Mouse (Mus musculus) hindbrain, postnatal 0 days (tissue): ENCODE results near the gene Tle2. TPM values are rescaled to one million over a fixed set of nuclear protein-coding genes. Genes with fewer than 3 reads are reported as not detected.
A peak's percentile ranks its signal among the peaks of the same experiment; 100 is the strongest.

ENCODE experiments used
- ATAC-seq: fragments of 200-750 bp; cut with Nextera tagmentation; 2 replicates; pipeline ENCODE4 v1.8.0; 2017; ENCODE audit warnings: mild to moderate bottlenecking, moderate TSS enrichment, moderate library complexity
- DNase-seq: peaks from one replicate; pipeline ENCODE4 v3.0.0-alpha.2; 2015; ENCODE audit warnings: low spot score
- H3K27ac ChIP-seq: fragments of 300-500 bp; sonication (generic); 2 replicates; pipeline ENCODE4 v1.5.1; 2014; ENCODE audit warnings: mild to moderate bottlenecking
- H3K27me3 ChIP-seq: fragments of 300-500 bp; sonication (generic); 2 replicates; pipeline ENCODE4 v1.6.1; 2014; ENCODE audit warnings: low read length, mixed read lengths; ENCODE audit not compliant: insufficient read depth
- H3K36me3 ChIP-seq: fragments of 300-500 bp; sonication (generic); 2 replicates; pipeline ENCODE4 v1.6.1; 2014; ENCODE audit warnings: low read length, mixed read lengths; ENCODE audit not compliant: insufficient read depth
- H3K4me1 ChIP-seq: fragments of 300-500 bp; sonication (generic); 2 replicates; pipeline ENCODE4 v1.6.1; 2014; ENCODE audit warnings: antibody characterized with exemption, low read length, mixed read lengths; ENCODE audit not compliant: insufficient read depth
- H3K4me2 ChIP-seq: fragments of 300-500 bp; sonication (generic); 2 replicates; pipeline ENCODE4 v1.6.1; 2014; ENCODE audit warnings: low read depth, mild to moderate bottlenecking, low read length, moderate library complexity, mixed read lengths
- H3K4me3 ChIP-seq: fragments of 300-500 bp; sonication (generic); 2 replicates; pipeline ENCODE4 v1.5.1; 2014; ENCODE audit warnings: low read length
- H3K9ac ChIP-seq: fragments of 300-500 bp; sonication (generic); replicated peaks from 2 replicates; pipeline ENCODE4 v1.6.1; 2014; ENCODE audit warnings: mild to moderate bottlenecking, low read length, moderate library complexity, mixed read lengths
- H3K9me3 ChIP-seq: fragments of 300-500 bp; sonication (generic); 2 replicates; pipeline ENCODE4 v1.6.1; 2016; ENCODE audit warnings: low read length, mixed read lengths
- CTCF ChIP-seq: IDR thresholded peaks from 2 replicates; pipeline ENCODE4 v1.5.1; 2016; ENCODE audit warnings: antibody characterized with exemption, control low read depth, low read depth
- WGBS: fragments of 180-500 bp; shearing (Covaris S2); extraction: QIAGEN DNeasy Blood & Tissue Kit; methylation state at CpG from one replicate; pipeline ENCODE4 v1.1.7; 2014; 5-methylcytosine and 5-hydroxymethylcytosine counted together
- polyA plus RNA-seq: library from polyadenylated mRNA; unstranded; fragments of >200 nt; fragmentation: Nextera tagmentation; extraction: Ambion mirVana; gene quantifications from 2 replicates; pipeline ENCODE4 v1.2.1, GENCODE M21; 2015
- total RNA-seq: library from RNA; depleted of rRNA; stranded (reverse); fragments of >200 nt; gene quantifications from 2 replicates; pipeline ENCODE4 v1.2.3, GENCODE M21; 2014

Gene Tle2
- total and polyA plus RNA-seq, 2 experiments from 2014 or later: 28.8 to 43.7 TPM

DNA sequence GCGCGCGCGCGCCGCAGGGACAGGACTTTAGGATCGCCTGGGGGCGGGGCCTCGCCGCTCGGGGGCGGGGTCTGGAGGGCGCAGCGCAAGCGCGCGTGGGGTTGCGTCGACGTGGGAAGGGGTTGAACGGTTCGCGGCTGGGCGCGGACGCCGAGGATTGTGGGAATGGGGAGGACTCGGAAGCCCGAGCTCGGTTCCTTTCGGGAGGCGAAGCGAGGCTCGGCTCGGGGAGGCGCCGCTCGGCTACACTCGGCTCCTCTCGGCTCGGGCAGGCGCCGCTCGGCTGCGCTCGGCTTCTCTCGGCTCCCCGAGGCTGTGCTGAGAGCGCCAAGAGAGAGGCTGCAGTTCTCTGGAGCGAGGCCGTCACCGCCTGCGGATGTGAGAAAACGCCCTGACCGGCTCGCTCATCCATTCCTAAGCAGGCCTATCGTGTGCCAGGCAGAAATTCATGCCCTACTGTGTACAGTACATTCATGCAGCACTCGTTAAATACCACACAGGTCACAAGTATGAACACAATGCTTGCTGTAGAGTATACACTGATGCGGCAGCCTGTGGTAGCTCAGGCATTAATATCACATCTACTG is 29.1 kb upstream of the Tle2 start, which contains the start of gene Gna11:
TSS of gene Gna11 (minus strand) at position 30 of the 587 bp plus-strand sequence.
- H3K9me3 ChIP-seq: no peaks in the 10 kb centered on the region
- peak; percentile 97 for ATAC-seq
- peak within 1 kb of the TSS; percentile 97 for H3K4me2 ChIP-seq
- peak within 1 kb of the TSS; percentile 80 for H3K4me3 ChIP-seq
- peaks cover 17% of the 10 kb centered on the region for H3K4me1 ChIP-seq
- no peaks in the 10 kb centered on the region for H3K36me3 ChIP-seq
- no peak; the same call in 1 of the 2 replicates for TF ChIP-seq CTCF
- WGBS: under 1% methylated on average over 54 of the region's 59 CpGs
- no peaks in the 10 kb centered on the region for H3K27me3 ChIP-seq
- DNase-seq: peak; percentile 100
- H3K9ac ChIP-seq: peak within 1 kb of the TSS; percentile 89
- peak within 1 kb of the TSS; percentile 90 for H3K27ac ChIP-seq

DNA sequence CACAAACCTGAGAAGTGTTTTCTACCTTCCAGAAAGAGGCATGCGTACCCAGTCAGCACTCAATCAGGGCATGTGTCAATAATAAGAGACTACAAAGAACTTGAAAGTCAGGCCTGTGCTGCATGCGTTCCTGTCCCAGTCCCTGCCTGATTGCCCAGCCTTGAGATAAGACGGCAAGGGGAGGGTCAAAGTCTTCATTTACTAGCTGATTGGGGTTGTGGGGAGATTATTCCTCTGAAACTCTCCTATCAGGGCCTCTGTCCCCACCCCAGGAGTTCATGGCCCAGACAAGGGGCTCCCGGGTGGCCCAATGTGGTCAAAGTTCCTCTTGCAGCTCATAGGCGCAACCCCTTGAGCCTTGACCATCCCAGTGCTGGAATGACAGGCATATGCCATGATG is 28.0 kb upstream of the Tle2 start:
- no peak for DNase-seq
- Histone ChIP-seq H3K4me2 (no peak overlapping the region), H3K4me1 (peaks cover 17% of the 10 kb centered on the region), H3K9me3 (no peaks in the 10 kb centered on the region), H3K9ac (no peak overlapping the region), H3K36me3 (no peaks in the 10 kb centered on the region), H3K27me3 (no peaks in the 10 kb centered on the region), H3K27ac (no peak overlapping the region), H3K4me3 (no peak overlapping the region)
- TF ChIP-seq CTCF: no peak
- WGBS: 80% methylated on average over 5 of the region's 5 CpGs
- ATAC-seq: no peak

GRCm38 (mm10) chr10:81546788-81547571 is 27.4 kb upstream of the Tle2 start:
- H3K9me3 ChIP-seq: no peaks in the 10 kb centered on the region
- DNase-seq: no peak
- no peaks in the 10 kb centered on the region for H3K27me3 ChIP-seq
- H3K4me2 ChIP-seq: no peak overlapping the region
- peaks cover 17% of the 10 kb centered on the region for H3K4me1 ChIP-seq
- no peak overlapping the region for H3K4me3 ChIP-seq
- H3K27ac ChIP-seq: no peak overlapping the region
- WGBS: 94% methylated on average over 13 of the region's 13 CpGs
- no peak for TF ChIP-seq CTCF
- ATAC-seq: no peak
- H3K36me3 ChIP-seq: no peaks in the 10 kb centered on the region
- H3K9ac ChIP-seq: no peak overlapping the region

DNA sequence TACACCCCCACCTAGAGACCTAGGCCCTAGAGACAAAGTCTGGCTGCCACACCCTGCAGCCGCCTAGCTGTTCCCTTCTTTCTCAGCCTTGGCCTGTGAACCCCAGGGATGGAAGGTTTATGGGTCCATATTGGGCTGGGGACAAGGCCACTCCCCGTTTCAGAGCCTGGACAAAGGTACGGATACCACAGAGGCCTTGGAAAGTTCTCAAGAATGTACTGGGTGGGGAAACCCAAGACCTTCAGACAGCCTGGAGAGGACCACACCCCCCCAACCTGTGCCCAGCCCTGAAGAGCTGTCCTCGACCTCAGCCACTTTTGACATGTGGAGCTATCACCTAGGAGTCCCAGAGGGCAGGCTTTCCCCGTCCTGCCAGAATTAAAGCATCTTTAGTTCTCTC is 25.4 kb upstream of the Tle2 start:
- H3K4me1 ChIP-seq: peaks cover 3% of the 10 kb centered on the region; the same call in 1 of the 2 replicates
- H3K9ac ChIP-seq: no peak overlapping the region
- no peaks in the 10 kb centered on the region for H3K9me3 ChIP-seq
- no peak overlapping the region for H3K4me3 ChIP-seq
- DNase-seq (no peak), ATAC-seq (no peak)
- H3K4me2 ChIP-seq: no peak overlapping the region
- TF ChIP-seq CTCF: no peak
- no peaks in the 10 kb centered on the region for H3K36me3 ChIP-seq
- WGBS: 72% methylated on average over 5 of the region's 5 CpGs
- H3K27me3 ChIP-seq: no peaks in the 10 kb centered on the region
- H3K27ac ChIP-seq: no peak overlapping the region

DNA sequence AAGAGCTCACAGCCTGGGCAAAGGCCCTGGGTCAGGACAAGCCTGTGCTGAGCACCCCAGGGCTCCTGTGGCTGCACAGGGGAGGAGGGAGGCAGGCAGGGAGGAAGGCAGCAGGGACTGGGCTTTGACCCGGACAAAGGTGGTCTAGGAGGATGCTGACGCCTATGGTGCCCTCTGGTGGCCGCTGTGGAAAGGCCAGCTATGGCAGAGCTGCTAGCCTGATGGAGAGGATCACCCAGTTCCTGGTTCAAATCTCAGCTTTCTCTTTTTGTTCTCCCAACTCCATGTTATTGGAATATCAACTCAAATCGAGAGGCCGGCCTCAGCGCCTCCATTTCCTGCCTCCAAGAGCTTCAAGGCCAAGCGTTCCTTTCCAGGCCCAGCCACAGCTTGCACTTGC is 24.1 kb upstream of the Tle2 start:
- TF ChIP-seq CTCF: peak; percentile 78
- no peak overlapping the region for H3K9ac ChIP-seq
- no peak overlapping the region for H3K27ac ChIP-seq
- H3K4me1 ChIP-seq: no peaks in the 10 kb centered on the region
- H3K4me3 ChIP-seq: no peak overlapping the region
- no peaks in the 10 kb centered on the region for H3K36me3 ChIP-seq
- H3K4me2 ChIP-seq: no peak overlapping the region
- DNase-seq (peak; percentile 69), ATAC-seq (no peak)
- no peaks in the 10 kb centered on the region for H3K9me3 ChIP-seq
- no peaks in the 10 kb centered on the region for H3K27me3 ChIP-seq
- 10% methylated on average over 7 of the region's 7 CpGs for WGBS

GRCm38 (mm10) chr10:81551597-81552102 is 22.7 kb upstream of the Tle2 start:
- peak; percentile 88 for TF ChIP-seq CTCF
- H3K4me2 ChIP-seq: peak overlapping the region; percentile 38
- H3K4me3 ChIP-seq: no peak overlapping the region
- H3K36me3 ChIP-seq: no peaks in the 10 kb centered on the region
- H3K27ac ChIP-seq: peak overlapping the region; percentile 54; the same call in 1 of the 2 replicates
- H3K4me1 ChIP-seq: no peaks in the 10 kb centered on the region
- 2% methylated on average over 12 of the region's 12 CpGs for WGBS
- peak; percentile 94 for DNase-seq
- H3K9me3 ChIP-seq: no peaks in the 10 kb centered on the region
- no peak overlapping the region for H3K9ac ChIP-seq
- peak; percentile 92 for ATAC-seq
- H3K27me3 ChIP-seq: no peaks in the 10 kb centered on the region
